Mouse (Mus musculus) c-Kit-positive CD71-negative TER-119-negative erythroid progenitor cells, embryonic 14.5 days (primary cell): ENCODE measurements at regions not wholly inside any gene's neighbourhood (a gene's known extent, or its start where the extent isn't known, plus 50 kb on each side); places are given as distances from the start of the nearest gene placed in this dataset.

ENCODE experiments used
- DNase-seq: peaks from one replicate; pipeline ENCODE4 v3.0.0-alpha.2; 2013; ENCODE audit warnings: low read depth

DNA sequence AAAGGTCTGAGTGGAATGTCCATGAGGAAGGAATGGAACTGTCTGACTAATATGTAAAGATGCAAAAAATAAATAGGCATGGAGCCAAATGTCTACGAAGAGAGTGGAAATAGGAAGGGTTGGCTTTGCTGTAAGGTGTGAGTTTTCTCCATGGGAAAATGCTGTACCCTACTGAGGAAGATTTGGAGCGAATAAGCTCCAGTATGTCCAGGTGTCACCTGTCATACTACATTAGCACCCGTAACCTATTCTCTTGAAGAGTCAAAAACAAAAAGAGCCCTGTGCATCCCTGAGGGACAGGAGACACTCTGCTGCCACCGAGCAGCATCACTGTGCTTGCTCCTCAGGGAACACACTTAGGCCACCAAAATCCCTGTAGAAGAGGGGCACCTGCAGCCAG is 95.0 kb upstream of the Tas2r119 start:
- no peak for DNase-seq

- DNase-seq = no peak
These were observed 83.2 kb upstream of the Tas2r119 start for GRCm38 (mm10) chr15:32093889-32094288.

DNA sequence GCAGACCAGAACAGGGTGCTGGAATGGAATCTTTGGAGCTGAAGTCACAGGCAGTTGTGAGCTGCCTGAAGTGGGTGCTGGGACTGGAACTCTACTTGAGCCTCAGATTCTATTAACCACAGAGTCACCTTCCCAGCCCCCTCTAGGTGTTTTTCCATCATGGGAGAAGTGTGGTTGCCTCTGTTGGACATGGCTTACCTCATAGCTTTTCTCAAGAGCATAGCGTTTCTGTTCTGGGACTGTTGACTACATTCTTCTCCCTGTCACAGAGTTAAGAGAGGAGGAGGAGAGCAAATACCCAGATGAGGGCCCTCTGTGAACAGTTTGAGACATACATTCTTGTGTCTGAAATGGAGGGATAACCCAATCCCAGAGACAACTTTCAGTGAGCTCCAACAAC is 81.5 kb upstream of the Tas2r119 start:
- DNase-seq = no peak

- DNase-seq = no peak
These were observed 66.4 kb upstream of the Tas2r119 start for GRCm38 (mm10) chr15:32110659-32111058.
